Mouse (Mus musculus) right cerebral cortex, postnatal 25 days (tissue): ENCODE measurements at regions not wholly inside any gene's neighbourhood (a gene's known extent, or its start where the extent isn't known, plus 50 kb on each side); places are given as distances from the start of the nearest gene placed in this dataset.

Source experiments
- DNase-seq: peaks from one replicate; pipeline ENCODE4 v3.0.0; 2022

DNA sequence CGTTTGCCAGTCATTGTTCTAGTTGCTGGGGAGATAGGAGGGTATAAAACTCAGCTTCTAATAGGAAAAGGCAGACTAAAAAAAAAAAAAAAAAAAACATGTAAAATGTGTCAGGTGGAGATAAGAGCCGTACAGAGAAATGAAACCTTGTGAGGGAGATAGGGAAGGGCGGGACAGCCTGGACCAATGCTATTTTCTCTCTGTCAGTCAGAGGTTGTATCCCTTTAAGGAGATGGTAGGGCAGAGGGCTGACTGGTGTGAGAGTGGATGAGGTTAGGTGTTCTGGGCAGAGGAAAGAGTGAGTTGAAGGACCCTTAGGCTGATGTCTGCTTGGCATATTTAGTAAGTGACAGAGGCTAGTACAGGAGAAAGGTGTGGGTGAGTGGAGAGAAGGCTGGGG lies 169.2 kb upstream of the Serpine2 start:
- DNase-seq, result no peak

DNA sequence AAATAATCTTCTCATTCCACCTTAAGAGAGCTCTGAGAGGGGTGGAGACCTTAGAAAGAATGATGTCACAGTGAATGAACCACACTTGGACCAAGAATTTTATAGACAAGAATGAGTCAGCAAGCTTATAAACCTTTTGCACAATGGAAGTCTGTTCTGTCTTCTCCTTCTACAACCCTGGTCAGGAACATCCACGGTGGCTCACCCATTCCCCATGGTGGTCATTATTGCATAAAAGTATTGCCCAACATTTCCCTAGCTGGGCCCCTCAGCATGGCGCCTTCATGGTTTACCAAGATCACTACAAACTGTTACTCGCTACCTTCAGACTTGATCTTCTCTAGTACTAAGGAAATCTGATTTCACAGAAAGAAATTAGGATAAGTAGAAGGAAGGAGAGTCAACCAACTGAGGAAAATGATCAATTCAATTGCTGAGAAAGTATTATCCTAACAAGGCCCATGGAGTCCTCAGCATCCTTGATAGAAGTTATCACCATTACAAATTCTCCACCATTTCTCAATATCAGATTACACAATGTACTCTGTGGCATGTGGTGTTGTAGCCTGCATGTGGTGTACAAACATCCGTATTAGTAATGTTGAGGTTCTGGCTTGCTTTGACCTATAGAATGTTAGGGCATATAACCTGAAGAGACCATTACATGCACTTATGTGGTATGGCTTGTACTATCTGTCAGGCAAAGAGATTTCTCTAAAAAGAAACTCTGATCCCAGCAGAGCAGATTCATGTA lies 165.1 kb upstream of the Serpine2 start:
- no peak for DNase-seq

DNA sequence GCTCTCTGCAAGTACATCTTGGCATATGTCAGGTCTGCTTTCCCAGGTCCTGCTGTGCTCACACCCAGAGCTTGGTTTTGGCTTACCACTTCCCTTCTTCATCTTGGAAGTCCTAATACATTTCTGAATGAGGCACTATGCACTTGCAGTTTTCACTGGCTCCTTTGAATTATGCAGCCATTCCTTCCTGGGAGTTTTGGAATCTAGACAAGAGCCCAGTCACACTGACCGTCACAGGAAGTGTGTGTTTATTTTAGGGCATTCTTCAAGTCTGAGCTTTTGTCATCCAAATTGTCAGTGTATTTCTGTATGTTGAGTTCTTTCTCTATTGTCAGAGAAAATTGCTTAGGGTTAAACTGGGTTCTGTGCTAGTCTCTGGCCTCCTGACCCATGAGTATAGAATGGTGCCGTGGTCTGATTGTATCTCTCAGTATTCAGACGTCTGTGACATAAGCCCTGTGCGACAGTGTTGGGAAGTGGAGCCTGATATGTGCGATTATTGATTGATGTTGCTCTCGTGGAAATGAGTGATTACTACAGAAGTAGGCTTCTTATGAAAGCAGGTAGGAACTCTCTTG lies 162.6 kb upstream of the Serpine2 start:
- DNase-seq, result no peak

DNA sequence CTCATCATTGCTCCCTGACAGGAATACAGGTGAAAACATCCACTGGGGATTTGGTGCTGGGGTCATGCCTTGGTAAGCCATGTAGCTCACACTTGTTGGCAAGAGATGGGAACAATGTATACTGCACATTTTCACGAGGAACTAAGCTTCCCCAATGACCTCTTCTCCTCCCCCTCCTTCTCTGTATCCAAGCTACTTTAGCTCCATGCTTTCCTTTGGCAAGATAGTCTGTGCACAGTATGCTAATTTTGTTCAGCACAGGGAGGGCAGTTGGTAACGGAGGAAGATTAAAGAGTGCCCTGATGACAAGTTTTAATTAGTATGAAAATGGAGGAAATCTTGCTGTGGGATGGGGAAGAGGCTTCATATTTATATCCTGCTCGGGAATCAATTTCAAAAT lies 160.9 kb upstream of the Serpine2 start:
- DNase-seq, result no peak

DNA sequence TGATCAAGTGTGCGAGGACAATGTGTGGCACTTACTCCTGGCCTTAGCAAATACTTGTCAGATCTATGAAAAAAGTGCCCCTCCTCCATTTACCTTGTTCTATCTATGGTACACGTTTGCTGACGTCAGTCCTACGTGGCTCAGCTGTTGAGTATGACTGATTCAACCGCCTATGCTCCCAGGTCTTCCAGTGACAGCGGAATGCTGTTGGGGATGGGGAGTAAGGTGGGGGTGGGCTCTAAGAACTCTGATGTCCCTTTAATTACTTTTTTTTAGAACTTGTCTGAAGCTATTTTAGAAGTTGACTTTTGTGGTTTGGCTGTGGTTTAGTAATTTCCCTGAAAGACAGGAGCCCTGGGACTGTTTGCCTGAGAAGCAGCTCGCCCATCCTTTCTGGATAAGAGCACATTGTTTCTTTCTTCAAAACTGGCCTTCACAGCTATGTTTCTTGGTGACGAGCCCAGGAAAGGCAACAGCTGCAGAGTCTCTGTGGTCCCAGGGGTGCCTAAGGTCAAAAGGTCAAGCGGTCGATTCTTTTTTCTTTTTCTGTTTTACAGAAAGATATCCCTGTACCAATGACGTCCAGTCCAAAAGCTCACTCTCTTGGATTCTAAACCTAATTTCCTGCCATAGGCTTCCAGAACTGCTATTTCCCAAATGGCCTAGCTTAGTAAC lies 157.5 kb upstream of the Serpine2 start:
- DNase-seq, result no peak

DNA sequence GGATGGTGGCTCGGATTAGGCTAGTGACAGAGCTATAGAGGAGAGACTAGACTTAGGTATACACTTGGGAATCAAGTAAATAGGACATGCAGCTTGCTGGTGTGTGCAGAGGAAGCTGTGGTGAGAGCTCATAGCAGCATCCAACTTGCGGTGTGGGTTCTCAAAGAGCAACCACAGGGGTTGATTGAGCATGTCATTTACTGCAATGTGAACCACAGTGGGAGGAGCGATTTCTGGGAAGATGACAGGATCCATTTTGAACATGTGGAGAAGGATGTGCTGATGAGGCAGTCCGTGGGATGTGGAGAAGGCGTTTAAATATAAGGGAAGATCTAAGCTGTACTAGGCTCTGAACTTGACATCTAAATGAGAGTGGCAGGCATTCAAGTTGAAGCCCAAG lies 154.5 kb upstream of the Serpine2 start:
- DNase-seq, result no peak

DNA sequence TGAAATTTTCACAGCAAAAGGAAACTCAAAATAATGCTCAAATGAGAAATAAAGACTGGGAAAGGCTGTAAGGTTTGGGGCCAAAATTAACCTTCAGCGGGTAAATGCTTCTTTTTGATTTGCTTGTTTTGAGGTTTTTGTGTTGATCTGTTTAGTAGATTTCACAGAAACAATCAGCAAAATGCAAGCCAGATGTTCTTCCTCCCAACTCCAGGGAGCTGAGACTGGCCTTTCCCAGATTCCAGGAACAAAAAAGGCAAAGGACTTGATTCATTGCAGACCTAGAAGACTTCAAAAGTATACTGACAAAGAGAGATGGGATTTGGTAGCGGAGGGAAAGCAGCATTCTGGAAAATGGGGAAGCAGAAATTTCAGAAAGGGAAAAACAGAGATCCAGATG lies 153.6 kb upstream of the Serpine2 start:
- DNase-seq, result no peak

DNA sequence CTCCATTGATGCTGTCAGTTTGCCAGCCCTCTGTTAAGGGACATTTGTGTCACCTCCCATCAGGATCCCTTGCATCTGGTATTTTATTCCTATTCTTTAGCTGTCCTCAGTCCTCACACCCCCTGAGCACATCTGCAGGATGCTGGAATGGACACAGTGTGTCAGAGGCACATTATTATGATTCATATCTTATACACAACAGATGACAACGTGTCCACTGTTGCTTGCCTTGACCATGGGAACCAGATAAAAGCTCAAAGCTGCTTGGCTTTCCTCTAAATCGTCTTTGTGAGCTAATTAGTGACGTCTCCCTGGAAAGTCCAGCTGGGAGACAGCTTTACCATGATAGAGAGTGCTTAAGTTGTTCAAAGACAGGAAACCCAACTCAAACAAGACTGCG lies 149.7 kb upstream of the Serpine2 start:
- DNase-seq, result no peak

DNA sequence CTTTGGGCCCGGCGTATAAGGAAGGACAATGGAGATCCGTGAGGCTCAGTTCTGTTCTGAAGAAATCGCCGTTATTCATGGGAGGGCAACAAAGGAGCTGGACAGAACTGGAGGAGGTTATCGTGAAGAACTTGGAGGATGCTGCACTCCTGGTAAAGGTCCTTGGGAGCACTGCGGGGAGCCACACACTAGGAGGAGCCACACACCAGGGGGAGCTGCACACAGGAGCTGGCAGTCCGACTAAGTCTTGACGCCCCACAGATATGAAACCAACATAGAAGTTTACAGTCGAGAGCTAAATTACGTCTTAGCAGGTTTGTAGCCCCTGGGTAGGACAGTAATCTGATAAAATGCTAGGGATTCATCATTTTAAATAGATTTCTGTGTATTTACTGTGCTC lies 138.1 kb upstream of the Serpine2 start:
- no peak for DNase-seq

DNA sequence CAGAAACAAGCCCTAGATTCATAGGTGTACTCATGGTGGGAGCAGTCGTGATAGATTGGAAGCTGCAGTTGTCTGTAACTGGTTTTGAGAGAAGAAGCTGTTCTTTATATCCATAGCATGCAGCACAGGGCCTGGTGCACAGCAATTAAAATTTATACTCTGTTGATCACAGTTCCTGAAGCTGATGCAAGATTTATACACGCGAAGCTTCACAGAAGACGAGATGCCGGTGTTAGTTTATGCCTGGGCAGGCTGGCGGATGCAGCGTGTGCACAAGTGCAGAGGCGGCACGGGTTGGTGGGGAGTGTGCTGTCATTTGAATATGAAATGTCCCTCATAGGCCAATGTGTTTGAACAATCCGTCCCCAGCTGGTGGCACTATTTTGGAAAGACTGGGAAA lies 136.9 kb upstream of the Serpine2 start:
- no peak for DNase-seq

DNA sequence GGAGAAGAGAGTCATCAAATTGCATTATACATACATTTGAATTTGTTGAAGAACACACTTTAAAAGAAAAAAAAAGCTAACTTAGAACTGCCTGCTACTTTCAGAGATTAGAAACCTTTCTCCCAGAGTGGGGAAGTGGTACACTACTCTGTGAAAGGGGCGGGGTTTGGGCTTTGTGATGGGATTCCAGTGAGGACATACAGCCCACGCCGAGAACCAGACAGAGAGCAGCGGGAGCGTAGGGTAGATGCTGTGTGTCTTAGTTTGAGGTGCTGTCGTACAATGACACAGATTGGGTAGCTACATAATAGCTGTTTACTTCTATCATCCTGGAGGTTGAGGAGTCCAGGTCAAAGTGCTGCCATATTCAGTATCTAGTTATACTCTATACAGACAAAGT lies 136.5 kb upstream of the Serpine2 start:
- DNase-seq, result no peak

DNA sequence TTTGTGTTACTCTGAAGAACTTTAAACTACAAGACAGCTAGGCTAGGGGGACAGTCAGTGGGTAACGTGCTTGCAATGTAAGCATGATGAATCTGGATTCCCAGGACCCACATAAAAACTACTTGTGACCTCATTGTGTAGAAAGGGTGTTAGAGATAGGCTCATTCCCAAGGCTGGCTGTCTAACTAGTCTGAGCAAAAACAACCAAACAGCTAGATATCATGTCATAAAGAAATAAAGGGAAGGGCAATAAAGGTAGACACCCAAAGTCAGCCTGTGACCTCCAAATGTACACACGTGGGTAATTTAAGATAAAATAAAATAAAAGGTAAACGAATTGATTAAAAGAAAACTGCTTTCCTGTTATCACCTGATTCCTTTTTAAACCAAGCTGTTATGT lies 123.7 kb upstream of the Serpine2 start:
- DNase-seq, result no peak

DNA sequence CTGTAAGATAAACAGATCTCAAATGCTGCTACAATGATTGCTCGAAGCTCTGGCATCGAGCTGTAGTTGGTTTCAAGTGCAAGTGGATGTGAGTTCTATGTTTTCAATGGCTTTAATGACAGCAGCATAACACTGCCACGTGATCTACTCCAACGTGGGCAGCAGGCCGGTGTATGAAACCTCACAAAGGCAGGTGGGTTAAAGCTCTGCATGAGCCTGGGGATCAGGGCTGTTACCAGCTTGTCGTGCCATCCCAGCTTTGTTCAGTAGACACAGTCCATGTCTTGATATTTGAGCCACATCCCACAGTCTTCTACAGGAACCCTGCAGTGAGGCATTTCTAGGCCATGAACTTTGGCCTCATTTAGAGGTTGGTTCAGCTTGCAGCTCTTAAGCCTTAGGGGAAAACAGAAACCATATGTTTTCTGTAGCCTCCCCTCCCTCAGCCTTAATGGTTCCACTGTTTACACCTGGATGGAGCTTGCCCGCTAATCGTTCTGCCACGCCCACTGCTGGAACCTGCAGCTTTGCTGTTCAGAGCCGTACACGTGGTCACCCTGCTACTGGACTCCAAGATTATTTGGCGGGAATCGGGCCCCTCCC lies 121.8 kb upstream of the Serpine2 start:
- DNase-seq, result no peak

DNA sequence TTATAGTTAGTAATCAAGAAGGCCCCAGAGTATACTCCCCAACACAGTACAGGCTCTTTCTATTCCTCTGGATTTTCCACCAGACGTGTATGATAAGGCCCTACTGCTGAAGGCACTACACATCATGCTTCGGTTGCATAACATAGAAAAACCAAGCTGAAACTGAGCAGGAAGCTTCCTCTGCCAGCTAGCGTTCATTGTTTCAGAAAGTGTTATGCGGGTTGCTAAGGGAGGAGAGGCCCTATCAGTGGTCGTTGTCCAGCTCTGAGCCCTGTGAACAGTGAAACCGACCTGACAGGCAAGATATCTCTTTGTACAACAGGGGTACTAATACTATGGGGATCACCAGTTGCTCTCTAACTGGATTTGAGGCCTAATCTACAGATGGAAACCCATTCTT lies 118.9 kb upstream of the Serpine2 start:
- DNase-seq, result no peak

DNA sequence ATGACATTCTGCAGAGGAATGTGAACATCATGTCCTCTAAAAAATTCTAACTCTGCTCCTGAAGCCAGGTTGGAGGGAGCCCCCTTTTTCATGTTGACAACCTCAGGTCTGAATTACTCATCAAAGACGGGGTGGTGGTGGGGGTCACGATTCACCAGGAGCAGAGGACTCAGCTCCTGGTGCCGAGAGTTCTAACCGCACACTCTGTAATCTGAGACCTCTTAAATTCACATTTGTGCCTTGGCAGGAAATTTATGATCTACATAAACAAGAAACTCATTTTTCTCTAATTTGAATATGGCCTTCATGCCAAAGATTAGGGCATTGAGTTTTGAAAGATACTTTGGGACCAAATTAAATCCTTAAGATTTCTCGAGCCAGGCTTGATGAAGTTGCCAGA lies 117.2 kb upstream of the Serpine2 start:
- DNase-seq, result no peak

DNA sequence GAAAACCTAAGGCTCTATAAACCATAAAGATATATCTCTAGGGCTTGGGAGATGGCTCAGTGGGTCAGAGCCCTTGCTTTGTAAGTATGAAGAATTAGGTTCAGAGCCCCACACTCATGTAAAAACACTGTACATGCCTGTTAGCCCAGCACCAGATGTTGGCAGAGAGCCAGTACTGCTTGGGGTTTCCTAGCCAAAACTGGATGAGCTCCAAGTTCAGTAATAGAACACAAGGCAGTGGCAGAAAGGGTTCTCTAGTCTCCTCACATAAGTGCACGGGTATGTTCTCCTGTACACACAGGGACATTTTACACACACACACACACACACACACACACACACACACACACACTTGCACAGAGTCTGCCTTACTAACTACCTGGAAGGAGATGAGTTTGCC lies 95.1 kb upstream of the Serpine2 start:
- DNase-seq, result no peak

DNA sequence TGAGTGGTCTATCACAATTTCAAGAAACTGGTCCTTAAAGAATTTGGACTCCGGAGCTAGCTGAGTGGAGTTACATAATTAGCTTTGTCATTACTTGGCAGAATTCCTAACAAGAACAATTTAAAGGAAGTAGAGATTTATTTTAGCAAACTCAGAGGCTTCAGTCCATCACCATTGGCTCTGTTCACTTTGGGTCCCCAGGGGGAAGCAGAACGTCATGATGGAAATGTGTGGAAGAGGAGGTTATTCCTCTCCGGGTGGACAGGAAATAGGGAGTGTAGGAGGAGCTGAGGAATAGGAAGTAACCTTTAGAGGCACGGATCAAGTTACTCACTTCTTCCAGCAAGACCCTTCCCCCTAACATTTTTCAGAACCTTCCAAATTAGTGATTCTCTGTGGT lies 83.3 kb upstream of the Serpine2 start:
- DNase-seq, result no peak

DNA sequence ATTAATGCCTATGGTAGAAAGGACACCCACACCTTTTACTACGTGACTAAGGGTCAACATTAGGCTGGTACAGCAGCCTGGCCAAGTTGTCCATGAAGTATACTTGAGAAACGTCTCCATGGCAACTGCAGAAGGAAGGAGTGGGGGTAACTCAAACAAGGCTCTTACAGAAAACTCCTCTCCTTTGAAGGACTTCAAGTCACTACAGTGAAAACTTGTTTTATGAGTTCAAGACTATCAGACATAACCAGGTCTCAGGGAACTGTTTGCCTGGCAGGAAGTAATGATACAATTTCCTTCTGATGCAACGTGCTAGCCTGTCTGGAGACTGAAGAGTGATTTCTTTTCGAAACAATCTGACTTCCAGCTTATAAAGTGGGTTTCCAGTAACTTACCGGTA lies 71.5 kb upstream of the Serpine2 start:
- no peak for DNase-seq

DNA sequence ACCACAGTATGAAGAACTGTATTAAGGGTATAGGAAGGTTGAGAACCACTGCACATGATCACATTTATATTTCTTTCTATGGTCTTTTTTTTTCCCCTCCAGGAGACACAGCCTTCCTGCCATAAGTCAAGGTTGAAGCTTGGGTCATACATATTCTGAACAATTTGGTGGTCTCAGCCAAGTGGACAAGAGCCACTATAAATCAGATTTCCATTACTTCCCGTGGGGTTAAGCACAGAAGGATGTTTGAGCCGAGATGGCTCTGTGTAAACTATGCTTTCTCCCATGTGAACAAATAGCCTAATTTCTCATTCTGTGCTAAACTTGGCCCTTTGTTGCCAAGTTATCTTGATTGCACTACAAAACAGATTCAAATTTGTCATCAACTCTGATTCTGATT lies 66.8 kb upstream of the Serpine2 start:
- DNase-seq, result no peak

DNA sequence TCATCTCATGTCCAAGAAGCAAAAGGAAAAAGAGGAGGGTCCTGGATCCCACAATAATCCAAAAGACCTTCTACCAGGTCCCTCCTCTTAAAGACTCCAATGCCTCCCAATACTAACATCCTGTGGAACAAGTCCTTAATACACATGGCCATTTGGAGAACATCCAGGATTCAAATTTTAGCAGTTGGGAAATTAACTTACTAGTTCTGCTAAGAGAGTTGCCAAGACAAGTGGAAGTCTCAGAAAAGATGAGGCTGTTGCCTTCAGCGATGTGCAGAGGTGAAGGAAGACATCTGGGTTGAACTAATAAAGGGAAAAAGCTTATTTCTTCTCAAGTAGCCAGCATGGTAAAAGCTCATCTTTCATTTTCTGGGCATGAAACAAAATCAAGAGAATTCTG lies 64.8 kb upstream of the Serpine2 start:
- DNase-seq, result no peak

DNA sequence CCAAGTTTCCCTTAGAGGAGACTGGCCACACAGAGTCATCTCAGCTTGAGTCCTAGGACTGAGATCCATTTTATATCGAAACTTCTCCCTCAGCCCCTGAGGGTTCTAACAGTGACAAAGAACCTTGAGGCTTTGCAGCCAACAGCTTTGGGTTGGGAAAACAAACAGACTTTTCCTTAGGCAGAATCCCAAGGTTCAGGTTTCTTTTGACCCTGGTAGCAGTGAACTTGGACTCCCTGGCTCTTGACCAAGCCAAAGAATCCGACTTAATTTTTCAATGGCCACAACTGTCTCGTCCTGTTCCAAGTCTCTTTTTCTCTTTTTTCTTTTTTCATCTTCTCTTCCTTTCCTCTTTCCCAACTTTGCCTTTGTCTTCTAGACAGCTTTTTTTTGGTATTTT lies 60.9 kb upstream of the Serpine2 start:
- no peak for DNase-seq

DNA sequence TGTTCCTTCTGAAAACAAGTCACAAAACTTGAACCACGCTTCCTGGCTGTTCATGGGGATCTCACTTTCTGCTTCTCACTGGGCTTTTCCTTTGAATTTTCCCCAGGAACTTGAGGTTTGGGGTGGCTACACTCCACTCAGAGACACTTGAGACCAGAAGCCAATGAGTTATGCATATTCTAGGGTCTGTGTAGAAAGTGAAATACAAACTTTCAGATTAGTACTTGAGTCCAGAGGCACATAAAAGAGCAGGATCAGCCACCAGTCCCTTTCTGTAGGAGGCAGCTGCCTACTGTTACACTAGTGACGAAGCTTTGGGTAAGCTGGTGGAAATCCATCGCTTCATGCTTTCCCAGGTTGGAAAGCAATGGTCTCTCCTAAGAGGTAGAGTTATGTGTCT lies 60.4 kb upstream of the Serpine2 start:
- no peak for DNase-seq

DNA sequence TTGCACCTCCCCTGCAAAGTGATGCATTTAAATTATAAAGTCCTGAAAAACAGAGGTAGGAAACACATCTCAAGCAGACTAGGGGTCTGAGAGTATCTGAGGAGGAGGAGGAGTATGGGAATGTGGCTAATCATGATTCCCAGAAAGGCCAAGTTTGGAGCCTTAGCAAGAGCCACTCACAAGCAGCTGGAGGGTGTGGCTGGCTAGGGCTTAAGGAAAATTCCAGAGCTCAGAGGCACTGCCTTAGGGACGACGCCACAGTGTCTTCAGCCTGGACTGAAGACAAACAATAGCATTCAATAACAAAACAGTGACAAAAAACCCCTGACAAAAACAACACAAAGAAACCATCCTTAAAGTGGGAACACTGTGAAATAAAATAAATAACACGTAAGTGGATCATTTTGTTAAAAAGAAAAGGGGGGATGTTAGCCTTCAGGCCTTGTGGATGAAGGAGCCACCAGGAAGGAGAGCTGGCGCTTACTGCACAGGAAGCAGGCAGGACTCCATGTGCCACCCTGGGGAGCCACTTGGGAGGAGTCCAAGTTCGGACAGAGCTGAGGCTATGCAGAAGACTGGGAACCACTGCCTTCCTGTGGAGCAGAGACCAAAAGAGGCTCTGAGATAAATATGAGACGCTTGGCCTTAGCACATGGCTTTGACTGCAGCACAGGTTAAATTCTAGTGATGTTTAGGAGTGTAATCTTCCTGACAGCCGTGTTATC lies 56.6 kb upstream of the Serpine2 start:
- no peak for DNase-seq
